ENCODE assay signal across 8 mouse cellular contexts in the genomic region with DNA sequence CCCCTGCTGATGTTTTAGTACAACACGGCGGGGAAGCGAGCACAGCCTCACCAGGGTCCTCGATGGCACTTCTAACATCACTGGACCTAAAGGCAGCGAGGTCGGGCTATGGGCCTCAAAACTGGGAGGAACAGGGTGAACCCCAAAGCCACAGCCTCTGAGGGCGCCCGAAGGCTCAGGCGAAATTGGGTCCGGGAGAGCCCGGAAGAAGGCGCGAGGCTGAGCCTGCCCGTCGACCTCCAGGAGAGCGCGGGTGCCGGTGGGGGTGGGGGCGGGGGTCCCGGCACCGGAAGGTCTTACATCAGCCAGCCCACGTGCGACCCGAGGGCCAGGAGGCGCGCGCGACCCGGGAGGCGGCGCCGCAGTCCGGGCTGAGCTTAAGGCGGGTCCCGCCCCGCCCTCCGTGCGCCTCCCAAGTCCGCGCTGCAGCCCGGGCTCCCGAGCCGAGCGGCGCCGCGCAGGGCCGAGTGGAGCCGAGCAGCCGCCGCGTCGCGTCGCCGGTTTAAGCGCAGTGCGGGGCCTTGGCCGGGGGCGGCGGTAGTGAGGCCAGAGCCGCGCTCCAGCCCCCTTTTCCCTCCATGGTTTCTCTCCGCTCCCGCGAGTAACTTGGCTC. TPM values are rescaled to one million over a fixed set of nuclear protein-coding genes. Genes with fewer than 3 reads are reported as not detected.
DNase-seq lines count a peak whose midpoint lies in the region; ATAC-seq and TF ChIP-seq lines count a peak whose summit lies in the region.

TSS of gene Anp32b (plus strand) at position 384 of the 613 bp plus-strand sequence.

- H3K4me3 ChIP-seq in bone marrow macrophage, adult 2 months (ENCODE audit: insufficient read depth, low read length) = peak within 1 kb of the TSS; percentile 69
- H3K4me3 ChIP-seq in embryonic fibroblast, embryonic 13.5 days (ENCODE audit: insufficient read depth, low read length) = peak within 1 kb of the TSS; percentile 89
- peak within 1 kb of the TSS; percentile 94 for H3K4me3 ChIP-seq in heart, embryonic 11.5 days (ENCODE audit: low read depth, low read length)
- peak within 1 kb of the TSS; percentile 92 for H3K4me3 ChIP-seq in kidney, embryonic 16.5 days (ENCODE audit: low read length)
- peak within 1 kb of the TSS; percentile 99 for H3K4me3 ChIP-seq in liver, adult 2 months (ENCODE audit: insufficient read depth, low read depth, low read length)
- H3K4me3 ChIP-seq in myocyte = peak within 1 kb of the TSS; percentile 46

- TF ChIP-seq POLR2A in bone marrow macrophage, adult 2 months (IDR thresholded peaks at IDR 0.05; ENCODE audit: borderline replicate concordance, low read depth, low read length) = no peak
- TF ChIP-seq POLR2A in embryonic fibroblast, embryonic 13.5 days (IDR thresholded peaks at IDR 0.05; ENCODE audit: low read depth, low read length) = peak; percentile 48
- 0 out of 2 replicates have a peak, but pooled peaks have one; percentile 40 for TF ChIP-seq POLR2A in liver, adult 2 months (IDR thresholded peaks at IDR 0.05; ENCODE audit: extremely low read depth, insufficient read depth, low read length)
- TF ChIP-seq POLR2A in myocyte (IDR thresholded peaks at IDR 0.05; ENCODE audit: insufficient read length, low read depth) = peak; percentile 77

- H3K4me1 ChIP-seq in bone marrow macrophage, adult 2 months (ENCODE audit: control insufficient read depth, insufficient read depth, low read length) = peaks cover 28% of the 10 kb centered on the region
- peaks cover 3% of the 10 kb centered on the region; the same call in 1 of the 2 replicates for H3K4me1 ChIP-seq in embryonic fibroblast, embryonic 13.5 days (ENCODE audit: control insufficient read depth, insufficient read depth, low read length)
- H3K4me1 ChIP-seq in heart, embryonic 11.5 days (ENCODE audit: control insufficient read depth, insufficient read depth, low read length) = peaks cover 33% of the 10 kb centered on the region
- H3K4me1 ChIP-seq in kidney, embryonic 16.5 days (ENCODE audit: insufficient read depth, low read length) = peaks cover 31% of the 10 kb centered on the region
- H3K4me1 ChIP-seq in liver, adult 2 months (ENCODE audit: control insufficient read depth, insufficient read depth, low read length) = peaks cover 14% of the 10 kb centered on the region

- peak; percentile 97 for DNase-seq in A20 (ENCODE audit: low read depth, low spot score)
- peak; percentile 59 for DNase-seq in liver, adult 2 months (ENCODE audit: extremely low read depth, low read depth, low spot score)
- DNase-seq in splenic B cell, adult 2 months (ENCODE audit: low read depth, low spot score) = peak; percentile 92

- H3K9me3 ChIP-seq in heart, embryonic 11.5 days (replicated peaks; ENCODE audit: control insufficient read depth, low read length) = no peaks in the 10 kb centered on the region
- no peaks in the 10 kb centered on the region for H3K9me3 ChIP-seq in kidney, embryonic 16.5 days (ENCODE audit: low read length)

- H3K79me2 ChIP-seq in liver, adult 2 months (ENCODE audit: control insufficient read depth, insufficient read depth, low read length) = peaks cover 24% of the 10 kb centered on the region; the same call in 1 of the 2 replicates
- peaks cover 34% of the 10 kb centered on the region for H3K79me2 ChIP-seq in myocyte (ENCODE audit: control insufficient read depth, insufficient read depth)

- H3K27me3 ChIP-seq in heart, embryonic 11.5 days (ENCODE audit: control insufficient read depth, insufficient read depth, low read length) = no peaks in the 10 kb centered on the region
- H3K27me3 ChIP-seq in kidney, embryonic 16.5 days (ENCODE audit: insufficient read depth, low read length) = no peaks in the 10 kb centered on the region
- no peaks in the 10 kb centered on the region for H3K27me3 ChIP-seq in liver, adult 2 months (ENCODE audit: control insufficient read depth, insufficient read depth, low read length)
- no peaks in the 10 kb centered on the region for H3K27me3 ChIP-seq in myocyte (ENCODE audit: control insufficient read depth, insufficient read depth, insufficient read length)
- no peaks in the 10 kb centered on the region for H3K27me3 ChIP-seq in splenic B cell, adult 2 months (ENCODE audit: control insufficient read depth, insufficient read depth, low read length, poor library complexity, severe bottlenecking)

- H3K9ac ChIP-seq in heart, embryonic 11.5 days (ENCODE audit: low read depth, low read length) = peak within 1 kb of the TSS; percentile 99
- peak within 1 kb of the TSS; percentile 100 for H3K9ac ChIP-seq in kidney, embryonic 16.5 days (replicated peaks; ENCODE audit: low read length)
- peak within 1 kb of the TSS; percentile 97 for H3K9ac ChIP-seq in liver, adult 2 months (ENCODE audit: low read depth, low read length)

- H3K36me3 ChIP-seq in heart, embryonic 11.5 days (ENCODE audit: control insufficient read depth, insufficient read depth, low read length) = no peaks in the 10 kb centered on the region
- H3K36me3 ChIP-seq in kidney, embryonic 16.5 days (ENCODE audit: insufficient read depth, low read length) = no peaks in the 10 kb centered on the region
- H3K36me3 ChIP-seq in liver, adult 2 months (ENCODE audit: control insufficient read depth, insufficient read depth, low read length) = no peaks in the 10 kb centered on the region
- H3K36me3 ChIP-seq in myocyte (ENCODE audit: control insufficient read depth, insufficient read depth) = no peaks in the 10 kb centered on the region
- H3K36me3 ChIP-seq in splenic B cell, adult 2 months (ENCODE audit: control insufficient read depth, insufficient read depth, low read length, poor library complexity, severe bottlenecking) = no peaks in the 10 kb centered on the region

- H3K4me2 ChIP-seq in heart, embryonic 11.5 days = peak within 1 kb of the TSS; percentile 80
- H3K4me2 ChIP-seq in kidney, embryonic 16.5 days (replicated peaks; ENCODE audit: low read depth, low read length) = peak within 1 kb of the TSS; percentile 74
- H3K4me2 ChIP-seq in myocyte (ENCODE audit: low read depth) = peak within 1 kb of the TSS; percentile 75

- WGBS in heart, embryonic 11.5 days (ENCODE audit: insufficient replicate concordance) = 1% methylated on average over 56 of the region's 66 CpGs
- under 1% methylated on average over 42 of the region's 66 CpGs for WGBS in kidney, embryonic 16.5 days
- WGBS in liver, adult 2 months = under 1% methylated on average over 65 of the region's 66 CpGs

- peak within 1 kb of the TSS; percentile 95 for H3K27ac ChIP-seq in bone marrow macrophage, adult 2 months (ENCODE audit: insufficient read depth, low read depth, low read length)
- peak within 1 kb of the TSS; percentile 94 for H3K27ac ChIP-seq in embryonic fibroblast, embryonic 13.5 days (ENCODE audit: insufficient read depth, low read length)
- peak within 1 kb of the TSS; percentile 99 for H3K27ac ChIP-seq in heart, embryonic 11.5 days (ENCODE audit: low read depth, low read length)
- H3K27ac ChIP-seq in kidney, embryonic 16.5 days (ENCODE audit: low read length) = peak within 1 kb of the TSS; percentile 99
- H3K27ac ChIP-seq in liver, adult 2 months (replicated peaks; ENCODE audit: insufficient read depth, low read depth, low read length) = peak within 1 kb of the TSS; percentile 90

- TF ChIP-seq CTCF in bone marrow macrophage, adult 2 months (IDR thresholded peaks at IDR 0.05; ENCODE audit: low read depth, low read length) = no peak
- TF ChIP-seq CTCF in embryonic fibroblast, embryonic 13.5 days (IDR thresholded peaks at IDR 0.05; ENCODE audit: borderline replicate concordance, insufficient read depth, low read length) = peak; percentile 43; the same call in 1 of the 2 replicates
- TF ChIP-seq CTCF in liver, adult 2 months (IDR thresholded peaks at IDR 0.05; ENCODE audit: low read depth, low read length) = peak; percentile 65

- peak within 1 kb of the TSS; percentile 97 for H3ac ChIP-seq in myocyte (ENCODE audit: control insufficient read depth, insufficient read length)

- peak; percentile 92 for ATAC-seq in heart, embryonic 11.5 days (replicated peaks; ENCODE audit: insufficient number of reproducible peaks, low FRiP score, low TSS enrichment)
- ATAC-seq in kidney, embryonic 16.5 days (ENCODE audit: low FRiP score, low TSS enrichment) = peak; percentile 97

TF ChIP-seq in myocyte, 11 proteins besides CTCF, POLR2A, EP300 and RAD21:
- TF ChIP-seq POLR2AphosphoS2 (IDR thresholded peaks at IDR 0.05; ENCODE audit: insufficient read length, low read depth) (peak; percentile 69), MYOD1 (IDR thresholded peaks at IDR 0.05; ENCODE audit: control insufficient read depth in 1 of 3, insufficient read length in 2 of 3, low read depth in 2 of 3) (peak in 1 of 3 experiments; percentile 30), REST (IDR thresholded peaks at IDR 0.05; ENCODE audit: insufficient read depth, insufficient read length) (no peak), USF1 (IDR thresholded peaks at IDR 0.05; ENCODE audit: low read depth) (no peak), MYOG (IDR thresholded peaks at IDR 0.05; ENCODE audit: control insufficient read depth in 1 of 3, insufficient read depth in 1 of 3, insufficient read length in 2 of 3, low read depth in 2 of 3) (peak in 1 of 3 experiments; percentile 5), SRF (IDR thresholded peaks at IDR 0.05; ENCODE audit: control insufficient read depth, insufficient read length, low read depth) (no peak)

RNA-seq across cellular contexts. Expression of gene Anp32b, which starts in this region (rescaled TPM):
- polyA plus RNA-seq in bone marrow macrophage, adult 2 months (2012; ENCODE audit: insufficient read depth, insufficient read length, missing spikeins) = 204 and 219 TPM in 2 replicates
- 202 and 231 TPM in 2 replicates for polyA plus RNA-seq in embryonic fibroblast, embryonic 13.5 days (2011; ENCODE audit: insufficient read length, low read depth, missing spikeins)
- polyA plus RNA-seq in heart, embryonic 11.5 days (2014; fragmentation: Nextera tagmentation; extraction: Ambion mirVana) = 213 and 243 TPM in 2 replicates
- 284 and 308 TPM in 2 replicates for polyA plus RNA-seq in kidney, embryonic 16.5 days (2015; fragmentation: Nextera tagmentation; extraction: Ambion mirVana)
- 3.5 and 4.8 TPM in 2 replicates for total RNA-seq in liver, adult 2 months (2014; rRNA removed)
- polyA plus RNA-seq in liver, adult 2 months (2012; rRNA removed) = 6.1 and 7.1 TPM in 2 replicates
- 228 TPM for polyA plus RNA-seq in myocyte (2012; fragmentation: generic; extraction: Trizol)

Comparison
In these comparisons a context has a peak if more than half of its experiments do, and no peak if none do; other contexts are left out.
1. Peak in every context shown above with its lines: DNase-seq, ATAC-seq, H3K4me3 ChIP-seq and H3K27ac ChIP-seq.
2. RNA of gene Anp32b (polyA plus RNA-seq): 284 to 308 TPM in kidney, embryonic 16.5 days, 213 to 243 TPM in heart, embryonic 11.5 days, 202 to 231 TPM in embryonic fibroblast, embryonic 13.5 days, 228 TPM in myocyte (single experiment) and 204 to 219 TPM in bone marrow macrophage, adult 2 months; 6.1 to 7.1 TPM in liver, adult 2 months; every median in the first group is over 10 times any median in the second.
3. H3K4me3 ChIP-seq: peak in every context shown above with its lines; median percentile 99 in liver, adult 2 months; 94 in heart, embryonic 11.5 days; 92 in kidney, embryonic 16.5 days; 89 in embryonic fibroblast, embryonic 13.5 days; 69 in bone marrow macrophage, adult 2 months; 46 in myocyte.